Mouse (Mus musculus) neural tube, embryonic 14.5 days (tissue): Measurements from ENCODE around the gene Gapvd1. TPM values are rescaled to one million over a fixed set of nuclear protein-coding genes. Genes with fewer than 3 reads are reported as not detected.
A peak's percentile ranks its signal among the peaks of the same experiment; 100 is the strongest.

Experiments
- ATAC-seq: fragments of 200-750 bp; cut with Nextera tagmentation; 2 replicates; pipeline ENCODE4 v1.8.0; 2017; ENCODE audit warnings: low read depth, mild to moderate bottlenecking, moderate TSS enrichment, moderate library complexity
- H3K27ac ChIP-seq: fragments of 300-500 bp; sonication (generic); 2 replicates; pipeline ENCODE4 v1.5.1; 2014; ENCODE audit warnings: low read depth, mild to moderate bottlenecking, control low read depth, low read length, moderate library complexity, mixed read lengths
- H3K27me3 ChIP-seq: fragments of 300-500 bp; sonication (generic); 2 replicates; pipeline ENCODE4 v1.6.1; 2014; ENCODE audit warnings: low read length; ENCODE audit not compliant: control insufficient read depth, insufficient read depth
- H3K36me3 ChIP-seq: fragments of 300-500 bp; sonication (generic); 2 replicates; pipeline ENCODE4 v1.6.1; 2014; ENCODE audit warnings: low read length, mixed read lengths; ENCODE audit not compliant: control insufficient read depth, insufficient read depth
- H3K4me1 ChIP-seq: fragments of 300-500 bp; sonication (generic); 2 replicates; pipeline ENCODE4 v1.6.1; 2014; ENCODE audit warnings: low read length; ENCODE audit not compliant: control insufficient read depth, insufficient read depth
- H3K4me2 ChIP-seq: fragments of 300-500 bp; sonication (generic); 2 replicates; pipeline ENCODE4 v1.6.1; 2014; ENCODE audit warnings: mild to moderate bottlenecking, low read depth, low read length, control low read depth
- H3K4me3 ChIP-seq: fragments of 300-500 bp; sonication (generic); 2 replicates; pipeline ENCODE4 v1.5.1; 2014; ENCODE audit warnings: low read depth, low read length, control low read depth, mixed read lengths
- H3K9ac ChIP-seq: fragments of 300-500 bp; sonication (generic); replicated peaks from 2 replicates; pipeline ENCODE4 v1.6.1; 2014; ENCODE audit warnings: low read depth, mild to moderate bottlenecking, control low read depth, low read length, mixed read lengths
- H3K9me3 ChIP-seq: fragments of 300-500 bp; sonication (generic); 2 replicates; pipeline ENCODE4 v1.6.1; 2016; ENCODE audit warnings: low read length; ENCODE audit not compliant: control insufficient read depth
- WGBS: fragments of 180-500 bp; shearing (Covaris S2); extraction: QIAGEN DNeasy Blood & Tissue Kit; methylation state at CpG from one replicate; pipeline ENCODE4 v1.1.7; 2014; 5-methylcytosine and 5-hydroxymethylcytosine counted together
- polyA plus RNA-seq: library from polyadenylated mRNA; unstranded; fragments of >200 nt; fragmentation: Nextera tagmentation; extraction: Ambion mirVana; gene quantifications from 2 replicates; pipeline ENCODE4 v1.2.1, GENCODE M21; 2014

The Gapvd1 gene
- polyA plus RNA-seq, 1 experiment from 2014 or later: 119 TPM

DNA sequence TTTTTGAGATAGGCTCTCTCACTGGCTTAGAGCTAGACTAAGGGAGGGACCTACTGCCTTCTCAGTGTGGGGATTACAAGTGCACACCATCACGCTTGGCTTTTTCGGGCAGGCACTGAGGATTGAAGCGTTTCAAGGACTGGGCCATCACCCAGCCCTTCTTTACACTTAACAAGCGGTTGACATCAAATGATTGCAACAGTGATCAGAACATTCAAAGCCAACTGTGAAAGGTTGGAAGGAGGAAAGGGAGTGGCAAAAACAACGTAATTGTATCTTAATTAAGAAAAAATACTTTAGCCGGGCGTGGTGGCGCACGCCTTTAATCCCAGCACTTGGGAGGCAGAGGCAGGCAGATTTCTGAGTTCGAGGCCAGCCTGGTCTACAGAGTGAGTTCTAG, 62.2 kb downstream of the Gapvd1 start:
- WGBS: 97% methylated on average over 10 of the region's 10 CpGs
- H3K4me3 ChIP-seq: no peak overlapping the region
- ATAC-seq: no peak
- H3K36me3 ChIP-seq: peaks cover 73% of the 10 kb centered on the region
- H3K4me2 ChIP-seq: no peak overlapping the region
- no peak overlapping the region for H3K9ac ChIP-seq
- no peak overlapping the region for H3K27ac ChIP-seq
- no peaks in the 10 kb centered on the region for H3K27me3 ChIP-seq
- no peaks in the 10 kb centered on the region for H3K4me1 ChIP-seq
- H3K9me3 ChIP-seq: no peaks in the 10 kb centered on the region

DNA sequence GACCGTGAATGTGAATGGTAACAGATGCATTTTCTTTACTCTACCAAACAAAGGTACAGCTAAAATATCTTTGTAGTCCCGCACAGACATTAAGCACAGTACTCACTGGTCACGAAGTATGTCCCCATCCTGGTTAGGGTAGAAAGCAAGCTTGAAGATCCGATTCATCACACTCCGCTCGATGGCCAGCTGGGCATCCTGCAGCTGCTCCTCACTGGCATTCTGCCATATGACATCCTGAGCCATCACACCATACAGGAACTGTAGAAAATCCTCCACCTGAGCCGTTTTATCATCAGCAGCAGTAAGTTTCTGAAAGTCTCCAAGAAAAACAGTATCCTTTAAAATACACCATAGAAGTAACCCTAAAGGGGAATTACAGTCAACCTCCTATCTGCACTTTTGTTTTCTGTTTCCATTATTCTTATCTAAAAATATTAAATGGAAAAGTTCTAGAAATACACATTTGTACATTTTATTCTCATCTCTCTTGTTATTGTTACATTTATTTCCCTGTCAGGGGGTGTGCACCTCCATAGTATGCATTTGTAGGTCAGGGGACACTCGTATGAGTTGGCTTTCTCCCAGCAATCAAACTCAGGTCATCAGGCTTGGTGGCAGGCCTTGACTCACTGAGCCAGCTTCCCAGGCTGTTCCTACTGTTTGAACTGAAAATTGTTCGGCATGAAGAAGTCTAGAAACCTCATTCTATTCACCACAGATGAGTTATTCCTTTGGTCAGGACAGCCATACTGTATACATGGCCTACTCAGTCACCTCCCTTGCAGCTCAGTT, 70.8 kb downstream of the Gapvd1 start:
- WGBS: 66% methylated on average over 9 of the region's 9 CpGs
- H3K4me3 ChIP-seq: no peak overlapping the region
- no peaks in the 10 kb centered on the region for H3K9me3 ChIP-seq
- no peak overlapping the region for H3K27ac ChIP-seq
- no peak for ATAC-seq
- H3K36me3 ChIP-seq: peaks cover 43% of the 10 kb centered on the region
- no peak overlapping the region for H3K9ac ChIP-seq
- H3K4me2 ChIP-seq: no peak overlapping the region
- H3K4me1 ChIP-seq: no peaks in the 10 kb centered on the region
- H3K27me3 ChIP-seq: no peaks in the 10 kb centered on the region

DNA sequence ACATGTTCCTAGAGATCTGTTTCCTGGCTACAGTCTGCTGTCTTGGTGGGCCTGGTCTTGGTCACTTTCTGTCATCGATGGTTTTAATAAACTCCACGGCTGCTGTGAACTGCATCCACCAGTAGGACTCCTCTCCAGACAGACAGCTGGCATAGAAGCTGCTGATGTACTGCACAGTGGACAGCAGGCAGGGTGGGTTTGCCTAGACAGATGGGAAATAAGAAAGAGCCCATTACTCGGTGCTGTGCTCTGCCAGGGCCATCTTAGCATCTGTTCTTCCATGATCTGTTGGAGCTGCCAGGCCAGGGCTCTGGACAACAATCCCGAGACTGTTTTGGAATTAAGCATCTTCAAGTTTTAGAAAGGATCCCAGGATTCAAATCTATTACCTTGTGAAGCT, 77.1 kb downstream of the Gapvd1 start:
- WGBS: 91% methylated on average over 4 of the region's 4 CpGs
- H3K27ac ChIP-seq: no peak overlapping the region
- no peaks in the 10 kb centered on the region for H3K9me3 ChIP-seq
- H3K27me3 ChIP-seq: no peaks in the 10 kb centered on the region
- H3K36me3 ChIP-seq: peaks cover 29% of the 10 kb centered on the region
- no peak overlapping the region for H3K4me2 ChIP-seq
- no peak overlapping the region for H3K9ac ChIP-seq
- no peak for ATAC-seq
- H3K4me1 ChIP-seq: no peaks in the 10 kb centered on the region
- no peak overlapping the region for H3K4me3 ChIP-seq

DNA sequence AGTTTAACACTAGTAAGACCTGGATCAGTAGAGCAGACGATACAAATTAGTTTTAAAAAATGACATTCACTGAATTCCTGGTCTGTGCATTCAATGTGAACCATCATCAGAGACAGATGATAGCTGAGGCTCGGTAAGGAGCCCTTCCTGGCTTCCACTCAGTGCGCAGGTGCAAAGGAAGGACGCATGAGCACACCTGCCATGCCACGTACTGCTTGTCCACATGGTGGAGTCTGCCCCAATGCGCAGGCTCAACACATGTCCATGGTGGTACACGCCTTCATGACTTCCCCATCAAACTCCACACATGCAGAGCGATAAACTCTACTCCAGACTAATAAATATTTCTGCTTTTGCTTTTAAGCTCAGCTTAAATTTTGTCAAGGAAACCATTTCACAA, 78.0 kb downstream of the Gapvd1 start:
- Histone ChIP-seq H3K27me3 (no peaks in the 10 kb centered on the region), H3K4me2 (no peak overlapping the region), H3K36me3 (peaks cover 20% of the 10 kb centered on the region), H3K9ac (no peak overlapping the region), H3K27ac (no peak overlapping the region), H3K4me1 (no peaks in the 10 kb centered on the region), H3K4me3 (no peak overlapping the region), H3K9me3 (no peaks in the 10 kb centered on the region)
- no peak for ATAC-seq
- WGBS: 97% methylated on average over 8 of the region's 8 CpGs

DNA sequence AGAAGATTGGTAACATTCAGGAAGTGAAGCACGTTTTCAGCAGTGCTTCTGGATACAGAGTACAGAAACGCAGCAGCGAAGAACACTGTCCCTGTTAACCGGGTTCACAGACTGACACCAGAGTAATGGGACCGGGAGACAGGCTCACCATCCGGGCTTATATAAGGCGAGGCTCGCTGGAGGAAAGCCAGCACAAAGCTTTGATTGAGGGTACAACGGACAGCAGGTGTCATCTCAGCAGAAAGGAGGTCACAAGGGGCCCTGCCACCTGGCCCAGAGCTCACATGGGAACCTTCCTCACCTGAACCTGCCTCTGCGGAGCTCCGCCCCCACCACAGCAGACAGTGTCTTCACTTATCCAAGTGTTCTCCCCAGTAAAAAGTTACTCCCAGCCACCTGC, 81.2 kb downstream of the Gapvd1 start:
- H3K9ac ChIP-seq: no peak overlapping the region
- no peak overlapping the region for H3K4me2 ChIP-seq
- H3K36me3 ChIP-seq: peaks cover 14% of the 10 kb centered on the region
- 91% methylated on average over 11 of the region's 11 CpGs for WGBS
- ATAC-seq: no peak
- H3K27me3 ChIP-seq: no peaks in the 10 kb centered on the region
- H3K4me1 ChIP-seq: 0 out of 2 replicates have a peak, but pooled peaks cover 3% of the 10 kb centered on the region
- no peak overlapping the region for H3K4me3 ChIP-seq
- H3K9me3 ChIP-seq: no peaks in the 10 kb centered on the region
- no peak overlapping the region for H3K27ac ChIP-seq

DNA sequence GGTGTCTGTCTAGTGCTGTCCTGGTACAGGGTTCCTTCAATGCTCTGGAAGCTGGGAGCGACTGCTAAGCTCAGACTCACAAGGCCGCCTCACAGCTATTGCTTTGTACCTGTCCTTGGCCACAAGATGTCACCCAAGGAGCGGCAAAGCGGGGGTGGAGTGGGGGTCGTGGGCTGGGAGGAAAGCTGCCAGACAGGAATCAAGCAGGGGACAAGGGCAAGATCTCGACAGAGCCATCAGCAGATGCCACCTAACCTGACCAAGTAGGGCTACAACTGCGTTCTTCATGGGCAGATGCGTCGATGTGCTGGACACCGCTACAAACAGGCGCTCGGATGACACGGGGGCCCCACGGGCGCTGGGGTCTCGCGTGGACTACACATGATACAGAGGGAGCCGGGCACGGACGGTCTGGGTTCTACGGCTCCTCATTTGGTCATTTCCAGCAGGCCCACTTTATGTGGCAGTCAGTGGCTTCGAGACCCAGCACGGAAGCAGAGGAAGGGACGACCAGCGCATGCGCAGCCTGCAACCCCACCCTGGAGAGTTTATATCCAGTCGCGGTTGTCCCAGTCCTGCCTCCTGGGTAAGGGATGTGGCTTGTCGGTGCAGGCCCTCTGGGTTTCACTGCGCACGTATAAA, 83.5 kb downstream of the Gapvd1 start:
- H3K27me3 ChIP-seq: no peaks in the 10 kb centered on the region
- ATAC-seq: peak; percentile 75
- peak overlapping the region; percentile 56 for H3K9ac ChIP-seq
- peak overlapping the region; percentile 33 for H3K4me3 ChIP-seq
- H3K27ac ChIP-seq: peak overlapping the region; percentile 60; the same call in 1 of the 2 replicates
- H3K4me1 ChIP-seq: peaks cover 13% of the 10 kb centered on the region; the same call in 1 of the 2 replicates
- no peaks in the 10 kb centered on the region; the same call in 1 of the 2 replicates for H3K36me3 ChIP-seq
- peak overlapping the region; percentile 67 for H3K4me2 ChIP-seq
- 25% methylated on average over 31 of the region's 31 CpGs for WGBS
- no peaks in the 10 kb centered on the region for H3K9me3 ChIP-seq

DNA sequence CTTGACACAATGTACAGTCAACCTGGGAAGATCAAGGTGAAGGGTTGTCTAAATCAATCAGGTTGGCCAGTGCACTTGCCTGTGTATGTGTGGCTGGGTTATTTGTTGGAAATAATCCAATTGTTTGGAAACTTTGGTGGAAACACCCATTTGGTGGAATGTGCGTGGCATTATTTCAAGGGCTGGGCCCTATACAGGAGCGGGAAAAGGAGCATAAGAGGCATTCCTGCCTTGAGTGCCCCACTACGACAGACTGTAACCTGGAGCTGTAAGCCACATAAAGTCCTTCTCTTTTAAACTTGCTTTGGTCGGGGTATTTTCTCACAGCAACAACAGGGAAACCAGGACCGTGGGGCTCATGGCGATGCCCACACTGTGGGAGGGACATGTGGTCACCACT, 84.6 kb downstream of the Gapvd1 start:
- Histone ChIP-seq H3K4me3 (no peak overlapping the region), H3K9me3 (no peaks in the 10 kb centered on the region), H3K4me1 (peaks cover 13% of the 10 kb centered on the region; the same call in 1 of the 2 replicates), H3K27me3 (no peaks in the 10 kb centered on the region), H3K9ac (no peak overlapping the region), H3K4me2 (no peak overlapping the region), H3K36me3 (no peaks in the 10 kb centered on the region), H3K27ac (no peak overlapping the region)
- ATAC-seq: no peak
- 81% methylated on average over 6 of the region's 6 CpGs for WGBS

DNA sequence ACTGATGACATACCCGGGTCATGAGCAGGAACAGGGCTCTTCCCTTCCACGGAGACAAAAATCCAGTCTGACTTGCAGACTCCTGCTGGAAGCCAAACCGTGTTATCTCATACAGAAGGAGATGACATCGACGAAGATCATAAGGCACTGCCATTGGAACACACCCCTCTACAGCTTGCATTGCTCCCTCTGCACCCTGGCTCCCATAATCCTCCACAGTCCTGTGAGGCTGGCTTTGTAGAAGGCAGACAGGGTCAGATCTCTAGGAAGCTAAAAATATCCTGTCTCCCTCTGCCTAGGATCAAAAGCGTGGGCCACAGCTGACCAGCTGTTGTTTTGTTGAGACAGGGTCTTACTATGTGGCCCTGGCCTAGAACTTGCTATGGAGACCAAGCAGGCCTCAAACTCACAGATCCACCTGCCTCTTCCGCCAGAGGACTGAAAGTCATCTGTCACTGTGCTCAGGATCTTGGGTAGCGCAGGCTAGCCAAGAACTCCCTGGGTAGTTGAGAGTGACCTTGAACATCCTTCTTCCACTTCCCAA, 85.8 kb downstream of the Gapvd1 start:
- WGBS: 64% methylated on average over 8 of the region's 8 CpGs
- ATAC-seq: no peak
- H3K27ac ChIP-seq: no peak overlapping the region
- H3K4me2 ChIP-seq: no peak overlapping the region
- H3K9ac ChIP-seq: no peak overlapping the region
- no peak overlapping the region for H3K4me3 ChIP-seq
- no peaks in the 10 kb centered on the region for H3K36me3 ChIP-seq
- H3K9me3 ChIP-seq: no peaks in the 10 kb centered on the region
- H3K4me1 ChIP-seq: peaks cover 17% of the 10 kb centered on the region; the same call in 1 of the 2 replicates
- H3K27me3 ChIP-seq: no peaks in the 10 kb centered on the region
